Mouse (Mus musculus): Measurements from ENCODE around the gene Gtf2h5. TPM values are rescaled to one million over a fixed set of nuclear protein-coding genes. Genes with fewer than 3 reads are reported as not detected.

Gene Gtf2h5
- polyA plus RNA-seq, 1 experiment from 2014 or later: 166 TPM

DNA sequence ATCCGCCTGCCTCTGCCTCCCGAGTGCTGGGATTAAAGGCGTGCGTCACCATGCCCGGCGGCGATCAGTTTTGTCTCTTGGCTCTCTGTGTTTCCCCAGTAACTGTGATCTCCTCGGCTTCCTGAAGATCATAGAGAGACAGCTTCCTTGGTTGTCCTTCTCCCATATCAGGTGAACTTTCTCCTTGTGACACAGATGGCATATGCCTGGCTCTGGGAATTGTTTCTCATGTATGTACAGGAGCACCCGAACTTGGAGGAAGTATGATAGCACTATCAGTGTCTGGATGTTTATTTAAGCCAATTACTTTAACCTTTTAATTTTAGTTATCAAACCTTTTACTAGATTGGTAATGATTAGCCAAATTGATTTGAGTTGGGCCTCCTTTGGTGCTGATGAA, 35.5 kb downstream of the Gtf2h5 start:
- Histone ChIP-seq H3K9me3 (replicated peaks) (no peaks in the 10 kb centered on the region), H3K36me3 (0 out of 2 replicates have a peak, but pooled peaks cover 17% of the 10 kb centered on the region), H3K27me3 (no peaks in the 10 kb centered on the region), H3K9ac (no peak overlapping the region), H3K4me1 (0 out of 2 replicates have a peak, but pooled peaks cover 3% of the 10 kb centered on the region), H3K27ac (no peak overlapping the region), H3K4me3 (replicated peaks) (no peak overlapping the region), H3K4me2 (no peak overlapping the region)
- no peak for ATAC-seq (replicated peaks; ENCODE audit: low FRiP score)
- WGBS: 94% methylated on average over 9 of the region's 9 CpGs

GRCm38 (mm10) chr17:6117148-6117725, 37.7 kb downstream of the Gtf2h5 start:
- Histone ChIP-seq H3K9me3 (replicated peaks) (no peaks in the 10 kb centered on the region), H3K4me2 (no peak overlapping the region), H3K4me3 (replicated peaks) (no peak overlapping the region), H3K36me3 (peaks cover 20% of the 10 kb centered on the region), H3K9ac (no peak overlapping the region), H3K27me3 (no peaks in the 10 kb centered on the region), H3K27ac (no peak overlapping the region), H3K4me1 (0 out of 2 replicates have a peak, but pooled peaks cover 3% of the 10 kb centered on the region)
- WGBS: 77% methylated on average over 4 of the region's 4 CpGs
- ATAC-seq (replicated peaks; ENCODE audit: low FRiP score): no peak

- 86% methylated on average over 3 of the region's 3 CpGs for WGBS
- Histone ChIP-seq H3K27me3 (no peaks in the 10 kb centered on the region), H3K9me3 (replicated peaks) (no peaks in the 10 kb centered on the region), H3K36me3 (peaks cover 26% of the 10 kb centered on the region), H3K9ac (no peak overlapping the region), H3K27ac (no peak overlapping the region), H3K4me2 (no peak overlapping the region), H3K4me1 (0 out of 2 replicates have a peak, but pooled peaks cover 3% of the 10 kb centered on the region), H3K4me3 (replicated peaks) (no peak overlapping the region)
- ATAC-seq (replicated peaks; ENCODE audit: low FRiP score): no peak
Measured at GRCm38 (mm10) chr17:6117917-6118316, 38.3 kb downstream of the Gtf2h5 start.

- H3K9me3 ChIP-seq (replicated peaks): no peaks in the 10 kb centered on the region
- H3K9ac ChIP-seq: no peak overlapping the region
- H3K4me3 ChIP-seq (replicated peaks): no peak overlapping the region
- H3K4me2 ChIP-seq: no peak overlapping the region
- no peak overlapping the region for H3K27ac ChIP-seq
- WGBS: 92% methylated on average over 4 of the region's 4 CpGs
- peaks cover 32% of the 10 kb centered on the region for H3K36me3 ChIP-seq
- no peak for ATAC-seq (replicated peaks; ENCODE audit: low FRiP score)
- H3K4me1 ChIP-seq: 0 out of 2 replicates have a peak, but pooled peaks cover 3% of the 10 kb centered on the region
- H3K27me3 ChIP-seq: no peaks in the 10 kb centered on the region
Measured at GRCm38 (mm10) chr17:6118861-6119260, 39.3 kb downstream of the Gtf2h5 start.

DNA sequence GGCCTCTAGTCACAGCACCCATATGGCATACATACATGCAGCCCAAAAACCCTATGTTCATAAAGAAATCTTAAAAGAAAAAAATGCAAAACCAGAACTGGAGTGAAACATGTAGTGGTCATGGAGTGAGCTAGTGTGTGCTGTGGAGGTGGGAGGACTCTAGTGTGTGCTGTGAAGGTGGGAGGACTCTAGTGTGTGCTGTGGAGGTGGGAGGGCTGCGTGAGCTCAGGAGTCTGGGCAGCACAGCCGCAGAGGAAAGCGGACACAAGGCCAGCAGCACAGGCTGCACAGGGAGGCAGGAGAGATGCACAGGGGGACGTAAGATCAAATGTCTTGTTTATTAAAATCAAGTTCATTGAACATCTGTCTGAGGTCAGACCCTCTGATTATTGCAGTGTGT, 44.2 kb downstream of the Gtf2h5 start:
- H3K9me3 ChIP-seq (replicated peaks): no peaks in the 10 kb centered on the region
- H3K27me3 ChIP-seq: no peaks in the 10 kb centered on the region
- WGBS: 65% methylated on average over 4 of the region's 4 CpGs
- no peak overlapping the region for H3K4me2 ChIP-seq
- no peak overlapping the region for H3K27ac ChIP-seq
- H3K9ac ChIP-seq: no peak overlapping the region
- H3K4me3 ChIP-seq (replicated peaks): no peak overlapping the region
- ATAC-seq (replicated peaks; ENCODE audit: low FRiP score): no peak
- no peaks in the 10 kb centered on the region for H3K4me1 ChIP-seq
- H3K36me3 ChIP-seq: peaks cover 33% of the 10 kb centered on the region

DNA sequence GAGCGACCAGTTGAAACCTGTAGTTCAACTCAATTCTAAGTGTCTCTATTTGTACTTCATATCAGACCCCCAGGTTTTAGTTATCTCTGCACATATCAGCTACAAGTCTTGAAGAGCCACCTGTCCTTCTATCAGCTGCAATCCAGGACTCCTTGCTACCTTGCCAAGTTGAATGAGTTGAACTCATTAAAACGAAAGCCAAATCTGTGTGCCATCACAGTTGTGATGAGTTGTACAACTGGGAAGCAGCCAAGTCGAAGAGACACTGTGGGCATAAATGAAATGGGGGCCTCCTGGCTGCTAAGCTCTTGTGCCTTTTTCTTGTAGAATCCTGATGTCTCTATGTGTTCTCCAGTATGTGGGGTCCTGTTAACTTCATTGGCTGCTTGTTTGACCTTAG, 45.9 kb downstream of the Gtf2h5 start:
- no peak overlapping the region for H3K9ac ChIP-seq
- H3K36me3 ChIP-seq: peaks cover 32% of the 10 kb centered on the region
- no peaks in the 10 kb centered on the region for H3K4me1 ChIP-seq
- no peaks in the 10 kb centered on the region for H3K27me3 ChIP-seq
- no peak for ATAC-seq (replicated peaks; ENCODE audit: low FRiP score)
- no peak overlapping the region for H3K4me3 ChIP-seq (replicated peaks)
- H3K4me2 ChIP-seq: no peak overlapping the region
- no peaks in the 10 kb centered on the region for H3K9me3 ChIP-seq (replicated peaks)
- no peak overlapping the region for H3K27ac ChIP-seq
- 94% methylated on average over 3 of the region's 3 CpGs for WGBS

- no peak for ATAC-seq (replicated peaks; ENCODE audit: low FRiP score)
- Histone ChIP-seq H3K27me3 (no peaks in the 10 kb centered on the region), H3K9ac (no peak overlapping the region), H3K27ac (no peak overlapping the region), H3K36me3 (peaks cover 17% of the 10 kb centered on the region), H3K4me3 (replicated peaks) (no peak overlapping the region), H3K4me1 (no peaks in the 10 kb centered on the region), H3K9me3 (replicated peaks) (no peaks in the 10 kb centered on the region), H3K4me2 (no peak overlapping the region)
- 50% methylated on average over 3 of the region's 3 CpGs for WGBS
Measured at GRCm38 (mm10) chr17:6128039-6128438, 48.5 kb downstream of the Gtf2h5 start.

- no peaks in the 10 kb centered on the region for H3K4me1 ChIP-seq
- peaks cover 10% of the 10 kb centered on the region; the same call in 1 of the 2 replicates for H3K36me3 ChIP-seq
- H3K27ac ChIP-seq: no peak overlapping the region
- H3K27me3 ChIP-seq: no peaks in the 10 kb centered on the region
- H3K9ac ChIP-seq: no peak overlapping the region
- H3K4me2 ChIP-seq: no peak overlapping the region
- no peak overlapping the region for H3K4me3 ChIP-seq (replicated peaks)
- WGBS: 83% methylated on average over 4 of the region's 4 CpGs
- H3K9me3 ChIP-seq (replicated peaks): no peaks in the 10 kb centered on the region
- no peak for ATAC-seq (replicated peaks; ENCODE audit: low FRiP score)
Measured at GRCm38 (mm10) chr17:6129361-6129760, 49.8 kb downstream of the Gtf2h5 start.

DNA sequence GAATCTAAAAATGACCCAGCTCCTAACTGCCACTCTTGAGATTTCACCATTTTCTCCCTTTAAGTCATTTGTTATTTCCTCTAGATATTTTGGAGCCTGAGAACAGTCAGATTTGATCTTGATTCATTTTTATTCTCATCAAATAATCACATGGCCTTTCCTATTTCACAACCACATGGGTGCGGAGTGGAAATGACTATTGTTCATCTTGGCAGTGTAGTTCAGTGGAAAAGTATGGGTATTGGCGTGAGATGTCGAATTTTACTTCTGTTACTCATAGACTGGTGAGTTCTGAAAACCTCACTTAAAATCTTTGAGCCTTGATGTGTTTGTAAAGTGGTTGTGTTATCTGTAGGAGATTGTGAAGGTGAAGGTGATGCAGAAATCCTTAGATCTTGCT, 51.5 kb downstream of the Gtf2h5 start:
- H3K4me2 ChIP-seq: no peak overlapping the region
- no peak overlapping the region for H3K9ac ChIP-seq
- H3K4me1 ChIP-seq: no peaks in the 10 kb centered on the region
- no peaks in the 10 kb centered on the region for H3K36me3 ChIP-seq
- H3K27ac ChIP-seq: no peak overlapping the region
- H3K27me3 ChIP-seq: no peaks in the 10 kb centered on the region
- no peak overlapping the region for H3K4me3 ChIP-seq (replicated peaks)
- H3K9me3 ChIP-seq (replicated peaks): no peaks in the 10 kb centered on the region
- ATAC-seq (replicated peaks; ENCODE audit: low FRiP score): no peak
- 96% methylated on average over 3 of the region's 3 CpGs for WGBS

Small RNA genes lying within 50 kb of the gene (microRNA-seq; reads per million reads assigned to microRNA genes)
- gene Gm22774: not detected

Other genes starting within 250 kb of the Gtf2h5 start
- gene Snx9, start 238.5 kb upstream of the Gtf2h5 start, polyA plus RNA-seq (2015; fragmentation: Nextera tagmentation; extraction: Ambion mirVana): 34.8 and 36.4 TPM in 2 replicates
- gene Synj2, start 138.5 kb upstream of the Gtf2h5 start, polyA plus RNA-seq (2015; fragmentation: Nextera tagmentation; extraction: Ambion mirVana): 3.2 and 3.8 TPM in 2 replicates
- gene Serac1, start within 50 bp of the Gtf2h5 start, polyA plus RNA-seq (2015; fragmentation: Nextera tagmentation; extraction: Ambion mirVana): 5.4 and 5.6 TPM in 2 replicates
- gene Tulp4, start 26.7 kb downstream of the Gtf2h5 start, polyA plus RNA-seq (2015; fragmentation: Nextera tagmentation; extraction: Ambion mirVana): 74.3 and 75.0 TPM in 2 replicates
- gene Tmem181a, start 177.1 kb downstream of the Gtf2h5 start, polyA plus RNA-seq (2015; fragmentation: Nextera tagmentation; extraction: Ambion mirVana): 12.9 and 14.4 TPM in 2 replicates
- 14.7 and 16.3 TPM in 2 replicates for gene Dynlt1a, start 237.7 kb downstream of the Gtf2h5 start, polyA plus RNA-seq (2015; fragmentation: Nextera tagmentation; extraction: Ambion mirVana)